Mouse (Mus musculus) MEL (cell line): Measurements from ENCODE around the gene Akr1b8. TPM values are rescaled to one million over a fixed set of nuclear protein-coding genes. Genes with fewer than 3 reads are reported as not detected.

Source experiments
- polyA plus RNA-seq, 2 experiments: library from polyadenylated mRNA; stranded (reverse) in 1 of 2; unstranded in 1 of 2; fragments of >175 nt in 1 of 2; fragments of >200 nt in 1 of 2; gene quantifications; 2 replicates each; pipeline versions ENCODE4 v1.2.1 to v1.2.4; 2012; ENCODE audit warnings: low replicate concordance in 2 of 2, low read depth in 1 of 2; ENCODE audit not compliant: insufficient read length in 2 of 2, insufficient read depth in 1 of 2, missing spikeins in 1 of 2
- total RNA-seq: library from RNA; depleted of rRNA; stranded (reverse); fragments of 300-350 nt; gene quantifications from 2 replicates; pipeline ENCODE4 v1.2.3, GENCODE M21; 2012; rRNA removed

The Akr1b8 gene
- total and polyA plus RNA-seq, 3 experiments, result not detected

Other genes with a start within 250 kb of the Akr1b8 start
- gene Slc35b4, start 177.0 kb upstream of the Akr1b8 start, total RNA-seq, result 5.4 and 6.1 TPM in 2 replicates
- 10 to 100 TPM in 1 of 2 experiments, not detected in 1; 10.7 TPM for gene Slc35b4, start 177.0 kb upstream of the Akr1b8 start, polyA plus RNA-seq
- gene Akr1b3, start 36.6 kb upstream of the Akr1b8 start, total RNA-seq, result 110 and 122 TPM in 2 replicates
- gene Akr1b3, start 36.6 kb upstream of the Akr1b8 start, polyA plus RNA-seq, result 100 to 1,000 TPM; 151 to 532 TPM
- 7.5 and 8.7 TPM in 2 replicates for gene Akr1b10, start 30.1 kb downstream of the Akr1b8 start, total RNA-seq
- 10 to 100 TPM in 1 of 2 experiments, not detected in 1; 17.4 TPM for gene Akr1b10, start 30.1 kb downstream of the Akr1b8 start, polyA plus RNA-seq
- not detected in 2 replicates for gene Akr1b7, start 58.2 kb downstream of the Akr1b8 start, total RNA-seq
- gene Akr1b7, start 58.2 kb downstream of the Akr1b8 start, polyA plus RNA-seq, result not detected
- gene Bpgm, start 122.1 kb downstream of the Akr1b8 start, total RNA-seq, result 10.6 and 11.1 TPM in 2 replicates
- gene Bpgm, start 122.1 kb downstream of the Akr1b8 start, polyA plus RNA-seq, result 10 to 100 TPM in 1 of 2 experiments, not detected in 1; 14.1 TPM
- not detected in 2 replicates for gene Cald1, start 244.4 kb downstream of the Akr1b8 start, total RNA-seq
- gene Cald1, start 244.4 kb downstream of the Akr1b8 start, polyA plus RNA-seq, result not detected